Mouse (Mus musculus) heart, embryonic 14.5 days (tissue): ENCODE measurements around the gene Timm29. TPM values are rescaled to one million over a fixed set of nuclear protein-coding genes. Genes with fewer than 3 reads are reported as not detected.

Experiments
- ATAC-seq: fragments of 200-750 bp; cut with Nextera tagmentation; 2 replicates; pipeline ENCODE4 v1.8.0; 2017; ENCODE audit warnings: low read depth, moderate TSS enrichment; ENCODE audit not compliant: insufficient number of reproducible peaks, insufficient read depth, low FRiP score
- H3K27ac ChIP-seq, 2 experiments: fragments of 200-500 bp in 1 of 2; fragments of 300-500 bp in 1 of 2; sonication (generic) in 1 of 2; replicated peaks in 1 of 2; 2 replicates each; pipeline ENCODE4 v1.5.1; 2012 to 2014; ENCODE audit warnings: low read depth in 2 of 2, low read length in 2 of 2, control low read depth in 1 of 2, mild to moderate bottlenecking in 1 of 2, mixed read lengths in 1 of 2; ENCODE audit not compliant: control insufficient read depth in 1 of 2, insufficient read depth in 1 of 2
- H3K27me3 ChIP-seq: fragments of 300-500 bp; sonication (generic); 2 replicates; pipeline ENCODE4 v1.6.1; 2014; ENCODE audit warnings: mild to moderate bottlenecking, low read length, control low read depth; ENCODE audit not compliant: control insufficient read depth, insufficient read depth
- H3K36me3 ChIP-seq: fragments of 300-500 bp; sonication (generic); 2 replicates; pipeline ENCODE4 v1.6.1; 2014; ENCODE audit warnings: mild to moderate bottlenecking, control low read depth, low read length, mixed read lengths; ENCODE audit not compliant: control insufficient read depth, insufficient read depth
- H3K4me1 ChIP-seq, 2 experiments: fragments of 200-500 bp in 1 of 2; fragments of 300-500 bp in 1 of 2; sonication (generic) in 1 of 2; 2 replicates each; pipeline ENCODE4 v1.6.1; 2012 to 2014; ENCODE audit warnings: low read length in 2 of 2, control low read depth in 1 of 2, mixed read lengths in 1 of 2; ENCODE audit not compliant: control insufficient read depth in 2 of 2, insufficient read depth in 2 of 2
- H3K4me2 ChIP-seq: fragments of 300-500 bp; sonication (generic); 2 replicates; pipeline ENCODE4 v1.6.1; 2014; ENCODE audit warnings: mild to moderate bottlenecking, low read length
- H3K4me3 ChIP-seq, 2 experiments: fragments of 200-500 bp in 1 of 2; fragments of 300-500 bp in 1 of 2; sonication (generic) in 1 of 2; 2 replicates each; pipeline ENCODE4 v1.5.1; 2012 to 2014; ENCODE audit warnings: low read length in 2 of 2, mild to moderate bottlenecking in 2 of 2, control low read depth in 1 of 2, low read depth in 1 of 2, moderate library complexity in 1 of 2; ENCODE audit not compliant: control insufficient read depth in 1 of 2, insufficient read depth in 1 of 2
- H3K9ac ChIP-seq: fragments of 300-500 bp; sonication (generic); 2 replicates; pipeline ENCODE4 v1.6.1; 2014; ENCODE audit warnings: mild to moderate bottlenecking, low read length
- H3K9me3 ChIP-seq: fragments of 300-500 bp; sonication (generic); 2 replicates; pipeline ENCODE4 v1.6.1; 2016; ENCODE audit warnings: low read length, control low read depth; ENCODE audit not compliant: control insufficient read depth
- WGBS: fragments of 180-500 bp; shearing (Covaris S2); extraction: QIAGEN DNeasy Blood & Tissue Kit; methylation state at CpG from one replicate; pipeline ENCODE4 v1.1.7; 2014; 5-methylcytosine and 5-hydroxymethylcytosine counted together
- polyA plus RNA-seq: library from polyadenylated mRNA; unstranded; fragments of >200 nt; fragmentation: Nextera tagmentation; extraction: Ambion mirVana; gene quantifications from 2 replicates; pipeline ENCODE4 v1.2.1, GENCODE M21; 2014

Timm29 gene
- polyA plus RNA-seq, 1 experiment from 2014 or later, result 40.0 TPM

- H3K27me3 ChIP-seq, result no peaks in the 10 kb centered on the region
- H3K9ac ChIP-seq, result no peak overlapping the region
- no peak overlapping the region for H3K4me3 ChIP-seq
- no peak overlapping the region for H3K27ac ChIP-seq
- 81% methylated on average over 3 of the region's 3 CpGs for WGBS
- no peaks in the 10 kb centered on the region for H3K9me3 ChIP-seq
- peaks cover 97% of the 10 kb centered on the region for H3K36me3 ChIP-seq
- no peak for ATAC-seq
- no peak overlapping the region for H3K4me2 ChIP-seq
- H3K4me1 ChIP-seq, result no peaks in the 10 kb centered on the region
These were observed 14.3 kb upstream of the Timm29 start for GRCm38 (mm10) chr9:21578226-21578625.

- H3K27me3 ChIP-seq, result no peaks in the 10 kb centered on the region
- no peak for ATAC-seq
- no peaks in the 10 kb centered on the region for H3K9me3 ChIP-seq
- WGBS, result 92% methylated on average over 1 of the region's 1 CpGs
- peaks cover 100% of the 10 kb centered on the region for H3K36me3 ChIP-seq
- no peak overlapping the region for H3K27ac ChIP-seq
- H3K4me3 ChIP-seq, result no peak overlapping the region
- H3K4me1 ChIP-seq, result no peaks in the 10 kb centered on the region
- no peak overlapping the region for H3K4me2 ChIP-seq
- H3K9ac ChIP-seq, result no peak overlapping the region
These were observed 7.1 kb upstream of the Timm29 start for GRCm38 (mm10) chr9:21585401-21585800.

- H3K36me3 ChIP-seq, result peaks cover 77% of the 10 kb centered on the region
- peaks cover 3 to 5% of the 10 kb centered on the region in 2 experiments; a peak in 3 of 4 replicates for H3K4me1 ChIP-seq
- H3K9me3 ChIP-seq, result no peaks in the 10 kb centered on the region
- WGBS, result 88% methylated on average over 23 of the region's 23 CpGs
- no peak overlapping the region for H3K9ac ChIP-seq
- no peak overlapping the region for H3K4me2 ChIP-seq
- H3K27ac ChIP-seq, result no peak overlapping the region
- H3K4me3 ChIP-seq, result no peak overlapping the region
- no peaks in the 10 kb centered on the region for H3K27me3 ChIP-seq
- ATAC-seq, result no peak; the same call in 1 of the 2 replicates
These were observed 4.7 kb upstream of the Timm29 start for GRCm38 (mm10) chr9:21587678-21588349.

- 88% methylated on average over 8 of the region's 8 CpGs for WGBS
- Histone ChIP-seq H3K36me3 (peaks cover 71% of the 10 kb centered on the region), H3K27me3 (no peaks in the 10 kb centered on the region)
These were observed 4.2 kb upstream of the Timm29 start for GRCm38 (mm10) chr9:21588350-21588749.

GRCm38 (mm10) chr9:21589538-21589937 is 3.0 kb upstream of the Timm29 start:
- H3K36me3 ChIP-seq, result peaks cover 62% of the 10 kb centered on the region
- H3K9ac ChIP-seq, result no peak overlapping the region
- no peaks in the 10 kb centered on the region for H3K27me3 ChIP-seq
- no peak for ATAC-seq
- H3K9me3 ChIP-seq, result no peaks in the 10 kb centered on the region
- WGBS, result 94% methylated on average over 5 of the region's 5 CpGs
- no peak overlapping the region for H3K4me2 ChIP-seq
- peaks cover 5 to 18% of the 10 kb centered on the region in 2 experiments for H3K4me1 ChIP-seq
- no peak overlapping the region for H3K27ac ChIP-seq
- H3K4me3 ChIP-seq, result no peak overlapping the region

More at GRCm38 (mm10) chr9:21588350-21588749, 4.2 kb upstream of the Timm29 start:
- Histone ChIP-seq H3K9me3 (no peaks in the 10 kb centered on the region), H3K9ac (no peak overlapping the region), H3K4me1 (peaks cover 3 to 6% of the 10 kb centered on the region in 2 experiments), H3K4me3 (no peak overlapping the region), H3K4me2 (no peak overlapping the region), H3K27ac (no peak overlapping the region)
- ATAC-seq, result no peak

GRCm38 (mm10) chr9:21591127-21591830 is 1.2 kb upstream of the Timm29 start:
- Histone ChIP-seq H3K36me3 (peaks cover 62% of the 10 kb centered on the region), H3K9ac (no peak overlapping the region), H3K27me3 (no peaks in the 10 kb centered on the region), H3K9me3 (no peaks in the 10 kb centered on the region), H3K27ac (no peak overlapping the region), H3K4me3 (no peak overlapping the region), H3K4me2 (no peak overlapping the region), H3K4me1 (peaks cover 5 to 20% of the 10 kb centered on the region in 2 experiments)
- 82% methylated on average over 6 of the region's 6 CpGs for WGBS
- ATAC-seq, result no peak

GRCm38 (mm10) chr9:21591831-21592702 is 455 bp upstream of the Timm29 start:
- Histone ChIP-seq H3K36me3 (peaks cover 57% of the 10 kb centered on the region), H3K4me2 (peak overlapping the region; percentile 82), H3K27me3 (no peaks in the 10 kb centered on the region), H3K9me3 (no peaks in the 10 kb centered on the region), H3K27ac (peak overlapping the region in 1 of 2 experiments; percentile 20; a peak in 3 of 4 replicates), H3K9ac (peak overlapping the region; percentile 67), H3K4me3 (peak overlapping the region; percentile 88), H3K4me1 (peaks cover 5 to 20% of the 10 kb centered on the region in 2 experiments)
- 20% methylated on average over 17 of the region's 17 CpGs for WGBS
- no peak for ATAC-seq
